Mouse (Mus musculus) cortical plate, adult 2 months (tissue): ENCODE data around the gene Znrf4. TPM values are rescaled to one million over a fixed set of nuclear protein-coding genes. Genes with fewer than 3 reads are reported as not detected.

Experiments used
- H3K27ac ChIP-seq: fragments of 200-500 bp; 2 replicates; pipeline ENCODE4 v1.5.1; 2012; ENCODE audit warnings: low read length, control low read depth, inconsistent platforms; ENCODE audit not compliant: insufficient read depth
- H3K4me1 ChIP-seq: fragments of 200-500 bp; 2 replicates; pipeline ENCODE4 v1.6.1; 2011; ENCODE audit warnings: low read length; ENCODE audit not compliant: control insufficient read depth, insufficient read depth
- H3K4me3 ChIP-seq: fragments of 200-500 bp; 2 replicates; pipeline ENCODE4 v1.5.1; 2011; ENCODE audit warnings: mild to moderate bottlenecking, low read length, control low read depth; ENCODE audit not compliant: insufficient read depth
- CTCF ChIP-seq: fragments of 200-500 bp; IDR thresholded peaks from 2 replicates; pipeline ENCODE4 v1.5.1; 2011; ENCODE audit warnings: mild to moderate bottlenecking, control low read depth, low read length; ENCODE audit not compliant: insufficient read depth; ENCODE audit errors: extremely low read depth
- POLR2A ChIP-seq: fragments of 200-500 bp; IDR thresholded peaks from 2 replicates; pipeline ENCODE4 v1.6.1; 2011; ENCODE audit warnings: mild to moderate bottlenecking, low read length, control low read depth; ENCODE audit not compliant: insufficient read depth; ENCODE audit errors: extremely low read depth
- polyA plus RNA-seq: library from polyadenylated mRNA; depleted of rRNA; stranded (reverse); fragments of >200 nt; gene quantifications from 2 replicates; pipeline ENCODE4 v1.2.3, GENCODE M21; 2012

Znrf4 gene
- polyA plus RNA-seq, 1 experiment = not detected

GRCm38 (mm10) chr17:56537912-56538311 lies 25.7 kb upstream of the Znrf4 start:
- TF ChIP-seq CTCF = 0 out of 2 replicates have a peak, but pooled peaks have one; percentile 19
- TF ChIP-seq POLR2A = no peak
- Histone ChIP-seq H3K4me1 (peaks cover 1% of the 10 kb centered on the region; the same call in 1 of the 2 replicates), H3K4me3 (no peak overlapping the region), H3K27ac (no peak overlapping the region)

GRCm38 (mm10) chr17:56536874-56537273 lies 24.6 kb upstream of the Znrf4 start:
- TF ChIP-seq CTCF = no peak
- no peak for TF ChIP-seq POLR2A
- H3K4me3 ChIP-seq = no peak overlapping the region
- no peak overlapping the region for H3K27ac ChIP-seq
- H3K4me1 ChIP-seq = peaks cover 1% of the 10 kb centered on the region; the same call in 1 of the 2 replicates

GRCm38 (mm10) chr17:56536192-56536591 lies 24.0 kb upstream of the Znrf4 start:
- peaks cover 1% of the 10 kb centered on the region; the same call in 1 of the 2 replicates for H3K4me1 ChIP-seq
- TF ChIP-seq CTCF = no peak
- no peak for TF ChIP-seq POLR2A
- H3K27ac ChIP-seq = no peak overlapping the region

GRCm38 (mm10) chr17:56524943-56525342 lies 12.7 kb upstream of the Znrf4 start:
- Histone ChIP-seq H3K4me3 (no peak overlapping the region), H3K4me1 (no peaks in the 10 kb centered on the region), H3K27ac (no peak overlapping the region)
- TF ChIP-seq CTCF = no peak
- TF ChIP-seq POLR2A = no peak

More at GRCm38 (mm10) chr17:56536192-56536591, 24.0 kb upstream of the Znrf4 start:
- no peak overlapping the region for H3K4me3 ChIP-seq

- H3K4me3 ChIP-seq = no peak overlapping the region
- no peak overlapping the region for H3K27ac ChIP-seq
- no peaks in the 10 kb centered on the region for H3K4me1 ChIP-seq
- TF ChIP-seq POLR2A (no peak), CTCF (no peak)
These were observed 10.5 kb upstream of the Znrf4 start for GRCm38 (mm10) chr17:56522744-56523143.

GRCm38 (mm10) chr17:56515690-56516410 lies 3.6 kb upstream of the Znrf4 start:
- H3K27ac ChIP-seq = no peak overlapping the region
- TF ChIP-seq POLR2A (no peak), CTCF (no peak)
- H3K4me1 ChIP-seq = no peaks in the 10 kb centered on the region
- H3K4me3 ChIP-seq = no peak overlapping the region

GRCm38 (mm10) chr17:56514916-56515315 lies 2.7 kb upstream of the Znrf4 start:
- Histone ChIP-seq H3K27ac (no peak overlapping the region), H3K4me1 (no peaks in the 10 kb centered on the region), H3K4me3 (no peak overlapping the region)
- TF ChIP-seq CTCF (no peak), POLR2A (no peak)

GRCm38 (mm10) chr17:56514330-56514729 lies 2.1 kb upstream of the Znrf4 start:
- no peak overlapping the region for H3K4me3 ChIP-seq
- no peaks in the 10 kb centered on the region for H3K4me1 ChIP-seq
- TF ChIP-seq CTCF (no peak), POLR2A (no peak)
- H3K27ac ChIP-seq = no peak overlapping the region

GRCm38 (mm10) chr17:56511707-56512090 lies 532 bp downstream of the Znrf4 start:
- Histone ChIP-seq H3K4me1 (0 out of 2 replicates have a peak, but pooled peaks cover 1% of the 10 kb centered on the region), H3K4me3 (no peak overlapping the region), H3K27ac (no peak overlapping the region)
- TF ChIP-seq CTCF = no peak
- TF ChIP-seq POLR2A = no peak

- H3K4me3 ChIP-seq = no peak overlapping the region
- no peak for TF ChIP-seq POLR2A
- TF ChIP-seq CTCF = no peak
- 0 out of 2 replicates have a peak, but pooled peaks cover 1% of the 10 kb centered on the region for H3K4me1 ChIP-seq
- no peak overlapping the region for H3K27ac ChIP-seq
These were observed 1.1 kb downstream of the Znrf4 start for GRCm38 (mm10) chr17:56510970-56511706.
